Mouse (Mus musculus) layer of hippocampus, adult 11-12 months (tissue): ENCODE measurements around the gene Spint3.

Experiments used
- DNase-seq: peaks from one replicate; pipeline ENCODE4 v3.0.0; 2022; ENCODE audit warnings: low spot score

Gene Spint3

DNA sequence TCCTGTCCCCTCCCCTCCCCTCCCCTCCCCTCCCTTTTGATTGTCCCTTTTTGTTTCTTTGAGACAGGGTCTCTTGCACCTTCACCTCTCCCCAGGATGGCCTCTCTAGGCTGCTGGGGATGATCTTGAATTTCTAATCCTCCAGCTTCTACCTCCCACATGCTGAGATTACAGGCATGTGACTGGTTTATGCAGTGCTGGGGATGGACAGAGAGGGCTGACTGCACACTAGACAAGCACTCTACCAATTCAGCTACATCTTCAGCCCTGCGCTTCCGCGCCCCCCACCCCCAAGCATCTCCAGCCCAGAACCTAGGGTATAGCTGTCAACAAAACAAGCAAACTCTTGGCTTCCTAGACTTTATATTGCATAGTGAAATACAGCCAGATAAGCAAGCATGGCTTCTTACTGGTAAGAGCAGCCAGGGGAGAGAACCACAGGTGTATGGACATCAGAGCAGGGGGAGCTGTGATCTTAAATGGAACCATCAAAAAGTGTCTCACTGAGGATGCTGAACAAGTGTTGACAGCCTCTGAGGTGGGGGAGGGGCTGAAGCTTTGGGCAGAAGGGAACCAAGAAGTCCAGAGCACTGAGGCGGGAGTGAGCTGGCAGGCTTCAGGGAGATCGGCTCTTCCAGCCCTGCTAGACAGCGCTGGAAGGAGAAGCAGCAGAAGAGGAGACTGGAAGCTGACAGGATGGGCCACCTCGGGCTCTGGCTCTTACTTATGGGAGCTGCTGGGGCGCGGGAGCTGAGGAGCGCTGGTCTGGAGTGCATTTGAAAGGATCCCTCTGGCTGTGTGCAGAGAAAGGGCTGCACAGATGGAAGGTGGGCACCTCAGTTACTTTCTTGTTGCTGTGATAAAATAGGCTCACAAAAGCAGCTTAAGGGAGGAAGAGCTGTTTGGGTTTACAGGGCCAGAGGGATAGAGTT is 23.0 kb downstream of the Spint3 start:
- peak; percentile 30 for DNase-seq

DNA sequence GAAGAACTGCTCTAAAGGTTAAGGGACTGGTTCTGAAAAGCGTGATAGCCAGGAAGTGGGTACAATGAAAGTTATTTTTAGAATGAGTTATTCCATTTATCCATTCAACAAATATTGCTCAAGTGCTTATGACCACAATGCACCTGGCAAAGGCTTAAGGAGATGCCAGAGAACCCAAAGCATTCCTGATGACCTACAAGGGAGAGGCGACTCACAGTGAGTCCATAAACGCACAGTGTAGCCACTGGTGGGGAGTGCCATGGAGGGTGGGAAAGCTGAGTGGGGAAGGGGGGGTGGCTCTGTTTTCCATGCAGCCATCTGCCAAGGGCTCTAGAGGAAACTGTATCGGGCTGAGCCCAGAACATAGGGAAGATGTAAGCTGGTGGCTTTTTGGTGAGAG is 23.9 kb downstream of the Spint3 start:
- DNase-seq: no peak

DNA sequence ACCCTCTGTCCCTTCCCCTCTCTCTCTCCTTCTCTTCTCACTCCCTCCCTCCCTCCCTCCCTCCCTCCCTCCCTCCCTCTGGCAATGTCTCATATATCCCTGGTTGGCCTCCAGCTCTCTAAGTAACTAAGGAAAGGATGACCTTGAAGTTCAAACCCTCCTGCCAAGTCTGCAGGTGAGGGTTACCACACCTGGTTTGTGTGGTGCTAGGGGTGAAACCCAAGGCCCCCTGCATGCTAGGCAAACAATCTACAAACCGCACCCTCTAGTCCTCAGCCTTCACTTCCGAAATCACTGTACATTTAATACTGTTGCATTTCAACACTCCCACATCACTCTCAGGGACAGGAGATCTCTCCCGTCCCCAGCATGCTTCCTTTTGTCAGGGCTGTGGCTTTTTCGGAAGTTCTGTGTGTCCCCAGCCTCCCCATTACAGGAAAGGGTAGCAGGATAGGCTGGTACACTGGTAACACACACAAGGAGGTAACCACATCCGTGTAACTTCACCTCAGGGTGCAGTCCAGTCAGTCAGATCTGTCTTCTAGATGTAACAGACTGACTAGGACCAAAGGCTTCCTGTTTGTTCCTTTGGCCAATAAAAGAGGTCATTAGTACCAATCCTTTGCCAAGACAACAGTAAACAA is 28.7 kb downstream of the Spint3 start:
- DNase-seq: no peak

DNA sequence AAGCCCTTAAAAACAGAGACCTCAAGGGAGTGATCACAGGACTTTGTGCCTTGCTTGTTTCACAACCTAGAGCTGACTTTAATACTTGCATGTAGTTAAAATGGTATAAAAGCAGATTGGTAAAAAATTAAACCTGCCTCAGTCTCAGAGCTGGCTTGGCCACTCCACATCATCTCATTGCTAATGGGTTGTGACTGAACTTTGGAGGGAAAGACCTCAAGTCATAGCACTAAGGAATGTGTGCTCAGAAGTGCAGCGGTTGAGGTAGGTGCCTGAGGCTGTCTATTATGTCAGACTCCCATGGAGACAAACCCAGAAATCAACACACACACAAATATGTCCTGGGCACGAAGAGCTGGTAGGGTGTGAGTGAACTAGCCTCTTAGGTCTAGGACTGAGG is 29.5 kb downstream of the Spint3 start:
- no peak for DNase-seq

DNA sequence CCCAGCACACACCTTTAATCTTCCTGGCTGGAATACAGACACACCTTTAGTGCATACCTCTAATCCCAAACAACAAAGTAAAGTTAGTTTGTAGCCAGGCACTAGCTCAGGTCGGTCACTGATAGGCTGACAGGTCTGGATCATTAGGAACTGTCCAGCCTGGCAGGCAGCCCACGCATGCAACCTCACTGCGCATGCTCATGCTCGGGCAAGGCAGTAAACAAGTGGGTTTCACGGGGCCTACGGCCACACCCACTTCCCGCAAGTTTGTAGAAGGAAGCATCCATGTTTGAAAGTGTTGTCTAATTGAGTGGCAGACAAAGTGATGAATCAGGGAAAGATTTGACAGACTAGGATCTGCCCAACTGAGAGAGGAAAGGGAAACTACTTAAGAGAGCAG is 30.7 kb downstream of the Spint3 start:
- DNase-seq: no peak

DNA sequence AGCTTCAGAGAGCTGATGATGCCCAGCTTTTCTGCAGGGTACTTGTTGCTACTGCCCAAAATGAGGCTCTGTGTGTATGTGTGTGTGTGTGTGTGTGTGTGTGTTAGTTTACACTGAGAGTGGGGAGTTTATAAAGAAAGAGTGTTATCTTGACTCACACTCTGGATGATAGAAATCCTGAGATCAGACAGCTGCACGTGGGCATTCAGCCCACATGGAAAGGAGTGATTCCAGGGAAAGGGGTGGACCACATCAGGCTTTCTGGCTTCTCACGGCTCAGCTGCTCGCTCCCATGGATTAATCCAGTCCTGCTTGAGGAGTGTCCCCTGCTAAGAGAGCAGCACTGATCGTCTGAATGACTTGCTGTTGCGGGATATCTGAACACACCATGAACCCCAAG is 31.1 kb downstream of the Spint3 start:
- DNase-seq: peak; percentile 54

DNA sequence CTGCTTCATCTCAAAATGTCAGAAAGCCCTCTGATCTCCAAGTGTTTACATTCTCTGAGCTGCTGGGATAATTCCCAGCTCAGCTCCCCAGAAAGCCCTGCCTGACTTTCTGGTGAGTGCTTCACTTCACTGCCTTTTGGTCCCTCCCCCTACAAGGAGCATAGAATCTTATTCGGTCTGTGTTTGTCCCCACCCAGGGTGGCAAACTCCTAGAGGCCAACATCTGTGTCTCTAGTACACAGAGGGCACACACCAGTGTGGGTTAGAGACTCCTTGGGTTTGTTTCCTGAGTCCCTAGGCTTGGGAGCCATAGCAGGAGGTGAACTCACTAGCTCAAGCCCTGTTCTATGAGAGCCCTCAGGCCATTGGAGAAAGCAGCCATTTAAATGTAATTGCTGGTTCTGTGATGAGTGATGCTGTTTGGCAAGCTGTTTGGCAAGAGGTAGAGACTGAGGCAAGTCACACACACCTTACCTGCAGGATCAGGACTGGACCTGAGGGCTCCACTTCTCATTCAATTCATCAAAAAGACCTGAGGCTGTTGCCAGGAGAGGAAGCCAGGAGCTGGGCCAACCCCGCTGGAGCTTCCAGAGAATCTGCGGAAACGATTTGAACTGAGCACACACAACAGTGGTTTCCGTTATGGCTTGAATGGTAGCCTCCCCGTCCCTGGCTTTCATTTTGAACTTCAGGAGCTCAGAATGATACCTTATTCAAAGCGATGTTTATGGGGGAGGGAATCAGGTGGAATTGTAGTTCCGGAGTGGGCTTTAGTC is 32.4 kb downstream of the Spint3 start:
- no peak for DNase-seq

DNA sequence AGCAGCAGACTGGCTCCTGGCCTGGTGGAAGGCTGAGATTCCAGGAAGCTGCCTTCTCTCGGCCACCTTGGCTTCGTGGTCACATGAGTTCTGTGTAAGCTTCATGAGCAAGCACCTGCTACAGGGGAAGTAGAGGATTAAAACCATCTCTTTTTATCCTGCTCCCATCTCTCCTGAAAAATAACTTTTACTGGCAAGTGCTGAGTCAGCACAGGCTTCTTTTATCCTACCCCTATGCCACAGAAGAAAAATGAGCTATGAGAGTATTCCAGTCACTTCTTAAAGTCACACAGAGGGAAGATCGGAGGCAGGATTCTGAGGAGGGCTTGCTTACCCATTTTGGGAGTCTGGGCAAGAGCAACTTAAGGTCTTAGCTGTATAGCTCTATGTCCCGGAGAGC is 36.3 kb downstream of the Spint3 start:
- no peak for DNase-seq

DNA sequence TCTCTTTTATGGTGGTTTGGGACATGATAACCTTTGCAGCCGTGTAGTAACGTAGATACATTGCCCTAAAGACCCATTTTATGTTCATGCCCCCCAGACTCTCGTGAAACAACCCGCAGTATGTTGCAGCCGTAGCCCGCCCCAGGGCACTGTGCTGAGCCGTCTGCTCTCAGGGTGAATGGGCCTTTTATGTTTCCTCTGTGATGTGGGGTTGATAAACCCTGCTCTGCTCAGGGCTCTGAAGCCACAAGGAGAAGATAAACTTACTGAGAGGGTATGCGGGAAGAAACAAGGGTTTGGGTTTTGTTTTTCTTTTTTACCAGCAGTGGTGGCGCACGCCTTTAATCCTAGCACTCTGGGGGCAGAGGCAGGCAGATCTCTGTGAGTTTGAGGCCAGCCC is 38.9 kb downstream of the Spint3 start:
- DNase-seq: no peak

DNA sequence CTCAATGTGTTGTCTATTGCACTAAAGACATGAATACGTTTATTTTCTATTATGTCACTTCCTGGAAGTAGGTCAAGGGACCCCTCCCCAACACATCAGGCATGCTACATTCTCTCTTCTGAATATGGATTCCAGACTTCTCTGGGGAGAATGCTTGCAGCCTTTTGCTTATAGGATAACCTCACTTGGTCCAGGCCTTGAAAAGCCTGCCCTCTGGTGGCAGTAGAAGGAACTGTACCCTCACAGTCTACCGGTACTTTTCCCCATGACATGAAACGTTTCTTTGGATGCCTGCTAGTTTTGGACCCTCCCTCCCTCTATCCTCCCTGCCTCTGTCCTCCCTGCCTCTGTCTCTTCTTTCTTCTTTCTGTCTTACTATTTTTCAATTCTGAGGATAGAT is 42.1 kb downstream of the Spint3 start:
- peak; percentile 76 for DNase-seq

DNA sequence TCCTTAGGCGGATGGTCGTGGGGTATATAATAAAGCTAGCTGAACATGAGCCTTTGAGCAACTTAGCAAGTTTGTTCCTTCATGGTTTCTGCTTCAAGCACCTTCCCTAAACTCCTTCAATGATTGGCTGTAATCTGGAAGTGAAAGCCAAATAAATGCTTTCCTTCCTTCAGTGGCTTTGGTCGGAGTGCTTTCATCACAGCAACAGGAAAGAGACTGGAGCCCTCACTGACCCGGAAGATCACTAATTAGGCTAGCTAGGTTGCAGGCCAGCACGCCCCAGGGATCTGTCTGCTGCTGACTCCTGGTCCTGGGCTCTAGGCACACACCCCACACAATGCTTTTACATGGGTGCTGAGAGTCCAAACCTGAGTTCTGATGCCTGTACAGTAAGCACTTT is 44.7 kb downstream of the Spint3 start:
- no peak for DNase-seq

DNA sequence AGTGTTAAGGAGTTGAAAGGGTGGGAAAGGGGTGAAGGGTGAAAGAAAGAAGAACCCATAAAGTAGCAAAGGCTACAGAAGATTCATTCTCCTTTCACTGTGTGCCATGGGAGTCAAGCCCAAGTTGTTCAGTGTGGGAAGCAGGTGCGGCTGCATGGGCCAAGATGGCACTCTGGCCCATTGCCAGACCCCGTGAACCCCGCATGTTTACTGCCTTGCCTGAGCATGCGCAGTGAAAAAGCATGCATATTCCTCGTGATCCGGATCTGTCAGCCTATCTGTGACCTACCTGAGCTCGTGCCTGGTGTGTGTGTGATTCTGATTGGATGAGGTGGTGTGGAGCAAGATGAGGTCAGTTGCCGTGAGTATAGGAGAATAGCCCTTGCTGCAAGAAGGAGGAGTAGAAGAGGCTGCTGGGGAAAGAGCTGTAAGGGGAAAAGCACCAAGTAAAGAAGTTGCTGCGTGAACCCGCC is 49.9 kb downstream of the Spint3 start:
- no peak for DNase-seq

DNA sequence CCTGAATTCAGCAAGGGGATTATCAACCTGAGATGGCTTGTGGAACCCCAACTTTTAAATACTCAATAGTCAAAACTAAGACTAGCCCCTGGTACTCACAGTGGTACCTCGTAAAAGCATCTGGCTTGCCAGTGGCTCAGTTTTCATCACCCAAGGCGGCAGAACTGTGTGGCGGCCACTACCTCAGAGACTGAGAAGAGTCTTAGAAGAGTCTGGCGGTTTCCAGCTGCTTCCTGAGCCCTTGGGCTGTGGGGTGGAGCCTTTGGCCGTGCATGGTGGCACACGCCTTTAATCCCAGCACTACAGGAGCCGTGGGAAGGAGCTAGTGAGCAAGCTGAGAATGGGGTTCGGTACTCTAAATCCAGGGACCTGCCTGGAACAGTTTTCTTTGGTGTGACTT is 51.0 kb downstream of the Spint3 start:
- DNase-seq: no peak

DNA sequence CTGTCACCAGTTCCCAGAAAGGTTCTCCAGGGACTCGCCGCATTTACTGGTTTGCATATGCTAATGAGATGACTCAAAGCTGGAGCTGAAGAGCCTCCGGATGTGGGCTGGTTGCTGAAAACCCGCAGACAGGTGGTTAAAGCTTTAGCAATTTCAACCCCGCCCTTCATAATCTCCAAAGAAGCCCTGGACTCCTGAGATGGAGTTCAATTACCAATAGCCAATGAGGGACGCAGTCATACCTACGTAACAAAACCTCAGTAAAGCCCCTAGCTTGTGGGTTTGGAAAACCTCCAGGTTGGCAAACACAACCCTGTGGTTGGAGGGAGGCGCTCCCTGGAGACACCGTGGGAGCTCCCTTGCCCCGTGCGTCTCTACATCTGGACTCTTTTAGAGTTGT is 51.4 kb downstream of the Spint3 start:
- no peak for DNase-seq

DNA sequence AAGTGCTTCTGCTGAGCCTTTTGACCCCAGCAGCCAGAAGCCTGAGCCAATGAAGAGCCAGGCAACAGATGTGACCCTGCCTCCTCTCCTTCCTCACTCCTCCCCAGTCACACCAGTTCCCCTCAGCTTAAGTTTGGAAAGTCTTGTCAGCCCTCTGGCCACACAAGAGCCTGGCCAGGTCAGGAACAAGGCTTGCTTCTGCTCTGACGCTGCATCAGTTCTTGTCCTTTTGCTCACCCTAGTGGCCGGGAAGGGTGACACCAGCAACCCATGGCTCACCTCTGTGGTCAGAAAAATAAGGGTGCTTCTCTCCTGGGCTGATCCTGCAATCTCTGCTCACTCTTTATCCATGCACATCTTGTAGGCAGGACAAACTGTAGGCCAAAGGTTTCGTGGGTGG is 52.5 kb downstream of the Spint3 start:
- DNase-seq: peak; percentile 58
